Mouse (Mus musculus) kidney, postnatal 4 days (tissue): ENCODE data around the gene Myh2.

Experiments used
- DNase-seq, 2 experiments: peaks; one replicate each; pipeline ENCODE4 v3.0.0; 2021; ENCODE audit warnings: mixed read lengths in 2 of 2

Gene Myh2

GRCm38 (mm10) chr11:67170727-67171126, at the start of gene Myh2:
Gene Myh2, plus strand, starts transcription at chr11:67171027.
- DNase-seq = no peak

- no peak for DNase-seq
Observed at GRCm38 (mm10) chr11:67124943-67125342, 45.9 kb upstream of the Myh2 start.

- no peak for DNase-seq
Observed at GRCm38 (mm10) chr11:67125361-67125760, 45.5 kb upstream of the Myh2 start.

- no peak for DNase-seq
Observed at GRCm38 (mm10) chr11:67133526-67133925, 37.3 kb upstream of the Myh2 start.

GRCm38 (mm10) chr11:67134654-67135053, 36.2 kb upstream of the Myh2 start:
- no peak for DNase-seq

GRCm38 (mm10) chr11:67135532-67135931, 35.3 kb upstream of the Myh2 start:
- DNase-seq = no peak

GRCm38 (mm10) chr11:67139556-67139955, 31.3 kb upstream of the Myh2 start:
- DNase-seq = no peak

GRCm38 (mm10) chr11:67140175-67140574, 30.7 kb upstream of the Myh2 start:
- DNase-seq = no peak

GRCm38 (mm10) chr11:67141031-67141430, 29.8 kb upstream of the Myh2 start:
- no peak for DNase-seq

- DNase-seq = no peak
Observed at GRCm38 (mm10) chr11:67142047-67142446, 28.8 kb upstream of the Myh2 start.

GRCm38 (mm10) chr11:67143065-67143464, 27.8 kb upstream of the Myh2 start:
- no peak for DNase-seq

- no peak for DNase-seq
Observed at GRCm38 (mm10) chr11:67143863-67144498, 26.8 kb upstream of the Myh2 start.

- no peak for DNase-seq
Observed at GRCm38 (mm10) chr11:67144559-67145265, 26.1 kb upstream of the Myh2 start.

GRCm38 (mm10) chr11:67145482-67146408, 25.1 kb upstream of the Myh2 start:
- DNase-seq = no peak

- DNase-seq = no peak
Observed at GRCm38 (mm10) chr11:67146409-67147282, 24.2 kb upstream of the Myh2 start.

- no peak for DNase-seq
Observed at GRCm38 (mm10) chr11:67147283-67147921, 23.4 kb upstream of the Myh2 start.

GRCm38 (mm10) chr11:67148286-67149012, 22.4 kb upstream of the Myh2 start:
- DNase-seq = no peak

- DNase-seq = no peak
Observed at GRCm38 (mm10) chr11:67150237-67150636, 20.6 kb upstream of the Myh2 start.

- DNase-seq = no peak
Observed at GRCm38 (mm10) chr11:67151159-67151558, 19.7 kb upstream of the Myh2 start.

- no peak for DNase-seq
Observed at GRCm38 (mm10) chr11:67151651-67152630, 18.9 kb upstream of the Myh2 start.
